Mouse (Mus musculus): Measurements from ENCODE around the gene Cdk11b.

GRCm38 (mm10) chr4:155630267-155630666 is 5.6 kb downstream of the Cdk11b start:
- TF ChIP-seq CTCF (IDR thresholded peaks at IDR 0.05; ENCODE audit: low read depth, low read length) (no peak), POLR2A (IDR thresholded peaks at IDR 0.05; ENCODE audit: borderline replicate concordance, low read depth, low read length) (no peak)

Measured in bone marrow macrophage, adult 2 months (primary cell).